Mouse (Mus musculus): ENCODE data around the gene Aldoc. TPM values are rescaled to one million over a fixed set of nuclear protein-coding genes. Genes with fewer than 3 reads are reported as not detected.

Gene Aldoc
- polyA plus RNA-seq, 1 experiment, result 0.12 TPM

DNA sequence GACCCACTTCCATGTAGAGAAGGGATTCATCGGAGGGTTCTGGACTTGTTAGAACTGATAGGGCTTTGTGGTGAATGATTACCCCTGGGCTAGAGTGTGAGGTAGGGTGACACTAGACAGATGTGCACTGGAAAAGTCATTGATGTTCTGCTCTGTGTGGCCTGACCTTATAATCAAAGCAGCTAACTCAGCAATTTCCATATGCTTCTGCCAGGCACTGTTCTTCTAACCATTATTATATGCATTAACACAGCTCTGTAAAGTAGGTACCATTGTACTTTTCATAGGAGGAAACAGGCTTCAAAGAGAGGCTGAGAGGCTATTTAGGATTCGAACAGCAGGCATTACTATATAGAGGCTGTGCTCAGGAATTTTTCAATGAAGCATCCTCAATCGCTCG lies 4.4 kb downstream of the Aldoc start:
- no peaks in the 10 kb centered on the region for H3K27me3 ChIP-seq (ENCODE audit: control insufficient read depth)
- TF ChIP-seq GATA1 (IDR thresholded peaks at IDR 0.05; ENCODE audit: low read length), result no peak
- TF ChIP-seq TAL1 (IDR thresholded peaks at IDR 0.05; ENCODE audit: low read length), result no peak
- H3K36me3 ChIP-seq (ENCODE audit: control insufficient read depth), result peaks cover 45% of the 10 kb centered on the region
- peaks cover 36% of the 10 kb centered on the region for H3K4me1 ChIP-seq (ENCODE audit: control insufficient read depth)
- no peaks in the 10 kb centered on the region for H3K9me3 ChIP-seq (ENCODE audit: control insufficient read depth, low read length)
- no peak overlapping the region for H3K4me3 ChIP-seq (replicated peaks)

DNA sequence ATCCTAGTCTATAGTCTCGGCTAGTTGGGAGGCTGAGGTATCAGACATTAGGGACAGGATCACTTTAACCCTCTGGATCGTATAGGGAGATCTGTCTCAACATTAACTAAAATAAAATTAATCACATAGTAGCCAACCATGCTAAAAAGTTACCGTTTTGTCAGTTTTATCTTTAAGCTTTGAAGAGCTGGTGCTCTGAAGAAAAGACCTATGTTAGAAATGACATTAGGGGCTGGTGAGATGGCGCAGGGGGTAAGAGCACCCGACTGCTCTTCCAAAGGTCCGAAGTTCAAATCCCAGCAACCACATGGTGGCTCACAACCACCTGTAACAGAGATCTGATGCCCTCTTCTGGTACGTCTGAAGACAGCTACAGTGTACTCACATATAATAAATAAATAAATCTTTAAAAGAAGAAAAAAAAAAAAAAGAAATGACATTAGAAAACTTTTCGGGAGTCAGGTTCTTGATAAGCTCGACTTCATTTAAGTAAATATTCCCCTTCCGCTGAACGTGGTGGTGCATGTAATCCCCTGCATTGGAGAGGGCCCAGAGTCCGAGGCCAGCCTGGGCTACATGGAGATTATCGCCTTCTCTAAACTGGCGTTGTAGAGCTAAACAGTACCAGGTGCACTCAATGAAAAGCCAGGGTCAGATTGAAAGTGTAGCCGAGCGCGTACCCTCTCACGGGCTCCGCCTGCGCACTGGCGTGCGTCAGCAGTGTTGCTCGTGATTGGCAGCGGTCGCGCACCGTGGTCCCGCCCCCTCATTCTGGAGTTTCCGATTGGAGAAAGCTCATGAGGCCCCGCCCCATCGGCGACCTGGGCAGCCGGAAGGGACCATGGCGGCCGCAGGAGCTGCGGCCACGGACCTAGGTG lies 5.1 kb downstream of the Aldoc start, which contains the start of gene Pigs:
Pigs (plus strand) TSS at position 782 of the 878 bp plus-strand sequence.
- H3K4me3 ChIP-seq (replicated peaks), result peak within 1 kb of the TSS; percentile 97
- H3K4me1 ChIP-seq (ENCODE audit: control insufficient read depth), result peaks cover 32% of the 10 kb centered on the region

DNA sequence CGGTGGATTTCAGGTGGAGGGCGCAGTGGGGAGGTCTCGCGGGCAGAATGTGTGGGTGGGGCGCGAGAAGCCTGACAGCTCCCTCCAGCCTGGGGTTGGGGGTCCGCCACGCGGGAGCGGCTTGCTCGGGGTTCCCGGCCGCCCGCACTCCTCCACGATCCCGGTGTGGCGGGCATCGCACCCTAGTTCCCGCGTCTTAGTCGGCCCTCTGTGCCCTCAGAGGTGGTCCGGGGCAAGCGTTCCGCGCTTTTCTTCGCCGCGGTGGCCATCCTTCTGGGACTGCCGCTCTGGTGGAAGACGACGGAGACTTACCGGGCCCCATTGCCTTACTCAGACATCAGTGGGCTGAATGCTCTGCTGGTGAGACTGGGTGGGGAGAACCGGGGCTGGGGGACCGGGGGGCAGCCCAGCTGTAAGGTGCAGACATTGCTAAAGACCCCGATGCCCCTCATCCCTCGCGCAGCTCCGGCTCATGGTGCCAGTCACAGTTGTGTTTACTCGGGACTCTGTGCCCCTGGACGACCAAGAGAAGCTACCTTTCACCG lies 5.8 kb downstream of the Aldoc start:
- no peaks in the 10 kb centered on the region for H3K27me3 ChIP-seq (ENCODE audit: control insufficient read depth)
- H3K4me3 ChIP-seq (replicated peaks), result peak overlapping the region; percentile 97
- TF ChIP-seq TAL1 (IDR thresholded peaks at IDR 0.05; ENCODE audit: low read length) (no peak), GATA1 (IDR thresholded peaks at IDR 0.05; ENCODE audit: low read length) (no peak)
- no peaks in the 10 kb centered on the region for H3K9me3 ChIP-seq (ENCODE audit: control insufficient read depth, low read length)
- H3K36me3 ChIP-seq (ENCODE audit: control insufficient read depth), result peaks cover 45% of the 10 kb centered on the region
- peaks cover 25% of the 10 kb centered on the region for H3K4me1 ChIP-seq (ENCODE audit: control insufficient read depth)

More for the DNA sequence above, 5.1 kb downstream of the Aldoc start, which contains the start of gene Pigs:
- Histone ChIP-seq H3K9me3 (ENCODE audit: control insufficient read depth, low read length) (no peaks in the 10 kb centered on the region), H3K36me3 (ENCODE audit: control insufficient read depth) (peaks cover 45% of the 10 kb centered on the region), H3K27me3 (ENCODE audit: control insufficient read depth) (no peaks in the 10 kb centered on the region)
- TF ChIP-seq GATA1 (IDR thresholded peaks at IDR 0.05; ENCODE audit: low read length) (no peak), TAL1 (IDR thresholded peaks at IDR 0.05; ENCODE audit: low read length) (no peak)

DNA sequence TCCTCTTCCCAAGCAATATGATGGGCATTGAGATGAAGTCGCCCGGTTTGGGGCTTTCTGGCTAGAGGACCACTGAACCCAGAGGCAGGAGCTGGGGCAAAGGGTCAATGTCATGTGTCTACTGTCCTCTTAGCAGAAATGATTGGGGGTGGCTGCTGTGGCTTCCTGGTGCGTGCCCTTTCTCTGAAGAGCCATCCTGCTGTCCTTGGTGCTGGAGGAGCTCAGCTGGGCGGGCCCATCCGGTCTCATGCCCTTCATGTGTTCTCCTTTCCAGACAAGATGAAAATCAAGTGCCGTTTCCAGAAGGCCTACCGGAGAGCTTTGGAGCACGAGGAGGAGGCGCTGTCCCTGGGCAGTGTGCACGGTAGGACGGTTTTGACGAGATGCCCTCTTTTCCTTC lies 9.9 kb downstream of the Aldoc start:
- H3K9me3 ChIP-seq (ENCODE audit: control insufficient read depth, low read length), result no peaks in the 10 kb centered on the region
- peaks cover 17% of the 10 kb centered on the region for H3K4me1 ChIP-seq (ENCODE audit: control insufficient read depth)
- H3K4me3 ChIP-seq (replicated peaks), result no peak overlapping the region
- H3K36me3 ChIP-seq (ENCODE audit: control insufficient read depth), result peaks cover 46% of the 10 kb centered on the region
- TF ChIP-seq GATA1 (IDR thresholded peaks at IDR 0.05; ENCODE audit: low read length) (no peak), TAL1 (IDR thresholded peaks at IDR 0.05; ENCODE audit: low read length) (no peak)
- H3K27me3 ChIP-seq (ENCODE audit: control insufficient read depth), result no peaks in the 10 kb centered on the region

DNA sequence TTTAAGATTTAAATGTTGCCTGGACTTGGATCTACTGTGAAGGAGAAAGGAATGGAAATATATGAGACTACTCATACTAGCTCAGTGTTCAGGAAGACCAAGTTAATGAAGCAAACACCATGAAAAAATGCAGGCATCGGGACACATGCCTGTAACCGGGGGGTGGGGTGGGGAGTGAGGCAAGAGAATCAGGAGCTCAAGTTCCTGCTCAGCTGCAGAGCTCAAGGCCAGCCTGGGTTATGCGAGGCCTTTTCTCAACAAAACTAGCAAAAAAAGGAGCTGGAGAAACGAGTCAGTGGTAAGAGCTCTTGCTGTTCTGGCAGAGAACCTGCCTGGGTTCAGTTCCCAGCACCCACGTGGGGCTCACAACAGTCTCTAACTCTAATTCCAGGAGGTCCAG lies 11.2 kb downstream of the Aldoc start:
- Histone ChIP-seq H3K36me3 (ENCODE audit: control insufficient read depth) (peaks cover 56% of the 10 kb centered on the region), H3K27me3 (ENCODE audit: control insufficient read depth) (no peaks in the 10 kb centered on the region)
- TF ChIP-seq TAL1 (IDR thresholded peaks at IDR 0.05; ENCODE audit: low read length) (no peak), GATA1 (IDR thresholded peaks at IDR 0.05; ENCODE audit: low read length) (no peak)

DNA sequence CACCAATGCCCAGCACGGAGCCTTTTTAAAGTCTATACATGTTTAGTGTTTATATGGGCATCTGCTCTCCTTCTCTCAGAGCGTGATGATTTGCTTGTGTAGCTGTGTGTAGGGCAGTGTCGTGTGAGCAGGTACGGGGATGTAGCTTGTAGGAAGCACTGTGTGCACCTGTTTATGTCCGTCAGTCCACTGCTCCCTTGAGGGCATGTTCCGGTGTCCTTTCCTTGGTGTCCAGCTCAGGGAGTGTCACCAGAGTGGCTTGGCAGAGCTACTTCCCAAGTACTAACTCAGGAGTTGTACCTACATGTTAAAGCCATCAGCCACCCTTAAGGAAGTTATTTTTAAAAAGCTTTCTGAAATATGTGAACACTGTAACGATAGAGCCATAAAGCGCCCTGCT lies 14.3 kb downstream of the Aldoc start:
- peaks cover 79% of the 10 kb centered on the region for H3K36me3 ChIP-seq (ENCODE audit: control insufficient read depth)
- no peak overlapping the region for H3K4me3 ChIP-seq (replicated peaks)
- no peaks in the 10 kb centered on the region for H3K9me3 ChIP-seq (ENCODE audit: control insufficient read depth, low read length)
- TF ChIP-seq TAL1 (IDR thresholded peaks at IDR 0.05; ENCODE audit: low read length) (no peak), GATA1 (IDR thresholded peaks at IDR 0.05; ENCODE audit: low read length) (no peak)
- H3K4me1 ChIP-seq (ENCODE audit: control insufficient read depth), result 0 out of 2 replicates have a peak, but pooled peaks cover 3% of the 10 kb centered on the region
- H3K27me3 ChIP-seq (ENCODE audit: control insufficient read depth), result no peaks in the 10 kb centered on the region

More for the DNA sequence above, 11.2 kb downstream of the Aldoc start:
- peaks cover 8% of the 10 kb centered on the region for H3K4me1 ChIP-seq (ENCODE audit: control insufficient read depth)
- no peak overlapping the region for H3K4me3 ChIP-seq (replicated peaks)
- no peaks in the 10 kb centered on the region for H3K9me3 ChIP-seq (ENCODE audit: control insufficient read depth, low read length)

DNA sequence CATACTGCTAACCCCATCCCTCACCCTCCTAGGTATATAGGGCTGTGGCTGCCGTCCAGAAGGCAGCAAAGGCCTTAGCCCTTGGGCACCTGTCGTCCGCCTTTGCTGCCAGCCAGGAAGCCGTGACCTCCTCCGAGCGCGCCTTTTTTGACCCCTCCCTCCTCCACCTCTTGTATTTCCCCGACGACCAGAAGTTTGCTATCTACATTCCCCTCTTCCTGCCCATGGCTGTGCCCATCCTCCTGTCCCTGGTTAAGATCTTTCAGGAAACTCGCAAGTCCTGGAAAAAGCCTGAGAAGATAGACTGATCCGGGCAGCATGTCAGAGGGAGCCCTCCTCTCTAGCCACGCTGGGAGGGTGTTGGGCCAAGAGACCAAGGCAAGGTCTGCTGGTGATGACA lies 18.9 kb downstream of the Aldoc start:
- TF ChIP-seq GATA1 (IDR thresholded peaks at IDR 0.05; ENCODE audit: low read length), result no peak
- no peak for TF ChIP-seq TAL1 (IDR thresholded peaks at IDR 0.05; ENCODE audit: low read length)
- Histone ChIP-seq H3K4me3 (replicated peaks) (no peak overlapping the region), H3K4me1 (ENCODE audit: control insufficient read depth) (peaks cover 44% of the 10 kb centered on the region), H3K9me3 (ENCODE audit: control insufficient read depth, low read length) (no peaks in the 10 kb centered on the region), H3K36me3 (ENCODE audit: control insufficient read depth) (peaks cover 55% of the 10 kb centered on the region), H3K27me3 (ENCODE audit: control insufficient read depth) (no peaks in the 10 kb centered on the region)

DNA sequence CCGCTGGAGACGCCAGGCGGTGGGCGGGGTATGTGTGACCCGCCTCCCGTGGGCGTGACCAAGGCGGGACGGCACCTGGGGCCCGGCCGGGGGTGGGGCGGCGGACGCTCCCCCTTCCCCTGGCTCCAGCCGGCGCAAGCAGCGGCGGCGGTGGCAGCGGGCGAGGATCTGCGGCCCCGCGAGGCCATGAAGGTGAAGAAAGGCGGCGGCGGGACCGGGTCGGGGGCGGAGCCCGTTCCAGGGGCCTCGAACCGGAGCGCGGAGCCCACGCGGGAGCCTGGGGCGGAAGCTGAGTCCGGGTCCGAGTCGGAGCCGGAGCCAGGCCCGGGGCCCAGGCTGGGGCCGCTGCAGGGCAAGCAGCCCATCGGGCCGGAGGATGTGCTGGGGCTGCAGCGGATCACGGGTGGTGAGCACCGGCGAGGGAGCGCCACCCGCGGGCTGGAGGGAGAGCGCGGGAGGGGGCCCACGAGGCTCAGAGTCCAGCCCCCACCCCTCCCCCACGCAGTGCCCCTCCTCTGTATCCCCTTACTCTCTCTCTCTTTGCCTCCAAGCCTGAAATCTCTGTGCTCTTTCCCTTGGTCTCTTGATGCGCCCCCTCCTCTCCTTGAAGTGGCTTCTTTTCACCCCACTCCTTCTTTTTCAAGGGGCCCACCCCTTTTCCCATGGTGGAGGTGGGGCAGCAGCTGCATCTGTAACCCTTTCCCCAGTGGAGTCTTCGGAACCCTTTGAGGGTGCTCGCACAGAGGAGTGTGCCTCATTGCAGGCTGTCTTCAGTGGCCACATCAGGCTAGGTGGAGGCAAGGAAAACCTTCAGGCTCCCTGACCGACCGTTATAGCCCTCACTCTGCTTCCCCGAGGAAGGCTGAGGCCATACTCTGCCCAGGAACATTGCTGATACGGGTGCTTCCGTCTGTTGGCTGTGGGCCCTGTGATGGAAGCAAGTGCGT lies 20.9 kb downstream of the Aldoc start, which contains the start of gene Unc119:
Unc119 (plus strand) TSS at position 102 of the 947 bp plus-strand sequence.
- no peaks in the 10 kb centered on the region for H3K27me3 ChIP-seq (ENCODE audit: control insufficient read depth)
- H3K9me3 ChIP-seq (ENCODE audit: control insufficient read depth, low read length), result no peaks in the 10 kb centered on the region
- H3K4me3 ChIP-seq (replicated peaks), result peak within 1 kb of the TSS; percentile 82
- peaks cover 53% of the 10 kb centered on the region for H3K36me3 ChIP-seq (ENCODE audit: control insufficient read depth)
- TF ChIP-seq TAL1 (IDR thresholded peaks at IDR 0.05; ENCODE audit: low read length) (no peak), GATA1 (IDR thresholded peaks at IDR 0.05; ENCODE audit: low read length) (no peak)
- peaks cover 54% of the 10 kb centered on the region for H3K4me1 ChIP-seq (ENCODE audit: control insufficient read depth)
